Mouse (Mus musculus): ENCODE data around the gene Rhox2e.
"Not testable (repeated sequence)": the region's sequence is repeated elsewhere in the genome, so short reads cannot be mapped to it uniquely, and the experiment has no call there.

Gene Rhox2e

GRCm38 (mm10) chrX:37530152-37530551 is at the start of gene Rhox2e:
Rhox2e (plus strand) TSS chrX:37530452.
- not testable (repeated sequence) for DNase-seq (ENCODE audit: low spot score in 2 of 2)

GRCm38 (mm10) chrX:37514059-37514458 is 16.2 kb upstream of the Rhox2e start, which contains the start of gene Rhox4d:
Rhox4d (plus strand) TSS chrX:37514359.
- DNase-seq (ENCODE audit: low spot score in 2 of 2): not testable (repeated sequence)

- DNase-seq (ENCODE audit: low spot score in 2 of 2): not testable (repeated sequence)
Measured at GRCm38 (mm10) chrX:37541719-37542118, 11.5 kb downstream of the Rhox2e start, which contains the start of gene Rhox3e. Rhox3e (plus strand) TSS chrX:37542019.

- not testable (repeated sequence) for DNase-seq (ENCODE audit: low spot score in 2 of 2)
Measured at GRCm38 (mm10) chrX:37557112-37557511, 26.9 kb downstream of the Rhox2e start, which contains the start of gene Rhox4e. Rhox4e (plus strand) TSS chrX:37557412.

GRCm38 (mm10) chrX:37571105-37571504 is 40.9 kb downstream of the Rhox2e start, which contains the start of gene Rhox2f:
Rhox2f (plus strand) TSS chrX:37571405.
- not testable (repeated sequence) for DNase-seq (ENCODE audit: low spot score in 2 of 2)

GRCm38 (mm10) chrX:37572638-37573037 is 42.4 kb downstream of the Rhox2e start:
- not testable (repeated sequence) for DNase-seq (ENCODE audit: low spot score in 2 of 2)

- not testable (repeated sequence) for DNase-seq (ENCODE audit: low spot score in 2 of 2)
Measured at GRCm38 (mm10) chrX:37580692-37581091, 50.4 kb downstream of the Rhox2e start, which contains the start of gene Rhox3f. Rhox3f (plus strand) TSS chrX:37580992.

All from frontal cortex, postnatal 10 days (tissue).